In the genomic region with DNA sequence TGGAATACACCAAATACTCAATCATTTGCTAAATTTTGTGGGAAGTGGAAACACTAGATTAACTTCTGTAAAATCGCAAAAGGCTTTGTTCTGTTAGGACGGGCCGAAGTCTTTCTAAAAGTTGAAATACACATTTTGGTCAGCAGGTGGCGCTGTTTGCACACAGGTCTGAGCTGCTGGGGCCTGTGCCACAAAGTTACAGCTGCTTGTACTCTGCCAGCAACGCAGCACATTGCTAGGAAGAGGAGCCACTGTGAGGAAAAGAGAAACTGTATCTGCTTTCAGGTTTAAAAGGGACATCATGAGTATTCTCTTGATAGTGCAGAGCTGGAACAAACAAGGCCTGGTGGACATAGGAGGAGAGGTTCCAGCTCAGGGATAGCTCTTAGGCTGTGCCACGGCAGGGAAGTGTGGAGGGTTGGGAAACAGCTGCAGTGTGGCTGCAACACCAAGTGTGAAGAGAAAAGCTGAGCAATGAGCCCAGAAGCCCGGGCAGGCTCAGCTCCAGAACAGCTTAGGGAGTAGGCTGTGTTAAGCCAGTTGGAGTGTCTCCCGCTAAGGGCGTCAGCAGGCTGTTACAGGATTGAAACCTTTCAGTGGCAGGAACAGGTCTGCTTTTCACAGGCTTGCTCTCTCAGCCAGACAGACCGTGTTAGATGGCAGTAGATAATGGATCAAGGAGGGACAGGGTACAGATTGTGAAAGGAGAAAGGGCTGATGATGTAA, we compare ENCODE assay signal across 7 mouse cellular contexts. TPM values are rescaled to one million over a fixed set of nuclear protein-coding genes. Genes with fewer than 3 reads are reported as not detected.
DNase-seq lines count a peak whose midpoint lies in the region; ATAC-seq and TF ChIP-seq lines count a peak whose summit lies in the region.

No protein-coding gene starts in this region.

- peak overlapping the region; percentile 14; the same call in 1 of the 2 replicates for H3K9ac ChIP-seq in intestine, embryonic 14.5 days (ENCODE audit: low read length)

- peak; percentile 64 for ATAC-seq in intestine, embryonic 14.5 days (replicated peaks; ENCODE audit: low FRiP score, low TSS enrichment, low read depth)

- intact Hi-C loops in gastrocnemius, postnatal 36 days (cut with DNase I), result loop anchor here (1.0 to 10.0 kb wide), 4 partner anchors 23 to 183 kb away; no protein-coding TSS in a partner anchor
- intact Hi-C loops in left cerebral cortex, postnatal 14 days (cut with DNase I), result loop anchor here (1.0 to 2.0 kb wide), 2 partner anchors 23 to 58 kb away; no protein-coding TSS in a partner anchor

- no peaks in the 10 kb centered on the region for H3K9me3 ChIP-seq in intestine, embryonic 14.5 days (ENCODE audit: control insufficient read depth, low read length)
- H3K9me3 ChIP-seq in midbrain, embryonic 10.5 days (replicated peaks), result no peaks in the 10 kb centered on the region

- peaks cover 8% of the 10 kb centered on the region; the same call in 1 of the 2 replicates for H3K4me1 ChIP-seq in intestine, embryonic 14.5 days (replicated peaks; ENCODE audit: control insufficient read depth, insufficient read depth, low read length)
- H3K4me1 ChIP-seq in midbrain, embryonic 10.5 days, result peaks cover 12% of the 10 kb centered on the region
- peaks cover 3% of the 10 kb centered on the region; the same call in 1 of the 2 replicates for H3K4me1 ChIP-seq in small intestine, adult 2 months (ENCODE audit: control insufficient read depth, insufficient read depth, insufficient read length, low read length)

- no peak for TF ChIP-seq POLR2A in small intestine, adult 2 months (IDR thresholded peaks at IDR 0.05; ENCODE audit: low read depth, low read length)

- H3K27ac ChIP-seq in intestine, embryonic 14.5 days (ENCODE audit: low read depth), result peak overlapping the region; percentile 17; the same call in 1 of the 2 replicates
- H3K27ac ChIP-seq in midbrain, embryonic 10.5 days (replicated peaks), result no peak overlapping the region
- H3K27ac ChIP-seq in small intestine, adult 2 months (ENCODE audit: insufficient read depth, low read depth, low read length), result peak overlapping the region; percentile 13; the same call in 1 of the 2 replicates

- no peak overlapping the region for H3K4me3 ChIP-seq in intestine, embryonic 14.5 days (ENCODE audit: low read depth, low read length)
- H3K4me3 ChIP-seq in midbrain, embryonic 10.5 days, result no peak overlapping the region
- H3K4me3 ChIP-seq in small intestine, adult 2 months (ENCODE audit: low read depth, low read length), result no peak overlapping the region

- WGBS in intestine, embryonic 14.5 days, result 28% methylated on average over 10 of the region's 10 CpGs
- WGBS in midbrain, embryonic 10.5 days, result 42% methylated on average over 10 of the region's 10 CpGs
- whole genome bisulfite sequencing in small intestine, adult 2 months, result 28% methylated on average over 10 of the region's 10 CpGs

- no peaks in the 10 kb centered on the region for H3K27me3 ChIP-seq in intestine, embryonic 14.5 days (replicated peaks; ENCODE audit: control insufficient read depth, insufficient read depth, low read length)
- H3K27me3 ChIP-seq in midbrain, embryonic 10.5 days (ENCODE audit: low read depth, poor library complexity, severe bottlenecking), result 0 out of 2 replicates have a peak, but pooled peaks cover 11% of the 10 kb centered on the region
- no peaks in the 10 kb centered on the region for H3K27me3 ChIP-seq in small intestine, adult 2 months (ENCODE audit: control insufficient read depth, insufficient read depth, low read length)

- TF ChIP-seq CTCF in small intestine, adult 2 months (IDR thresholded peaks at IDR 0.05; ENCODE audit: extremely low read depth, insufficient read length, insufficient replicate concordance, low read depth, low read length), result peak; percentile 96

- peak; percentile 81 for DNase-seq in adrenal gland, adult 2 months
- peak; percentile 84 for DNase-seq in embryo, embryonic 11.5 days (ENCODE audit: low read depth, low spot score)
- DNase-seq in gastrocnemius, postnatal 36 days, result peak; percentile 72 to 77
- DNase-seq in intestine, embryonic 14.5 days (ENCODE audit: low spot score), result peak; percentile 92
- peak; percentile 93 to 94 for DNase-seq in left cerebral cortex, postnatal 14 days (ENCODE audit: low spot score in 2 of 2)
- DNase-seq in midbrain, embryonic 10.5 days (ENCODE audit: low spot score), result peak; percentile 78

- H3K36me3 ChIP-seq in intestine, embryonic 14.5 days (ENCODE audit: control insufficient read depth, insufficient read depth, low read length), result peaks cover 9% of the 10 kb centered on the region
- H3K36me3 ChIP-seq in midbrain, embryonic 10.5 days, result peaks cover 25% of the 10 kb centered on the region
- peaks cover 6% of the 10 kb centered on the region; the same call in 1 of the 2 replicates for H3K36me3 ChIP-seq in small intestine, adult 2 months (ENCODE audit: control insufficient read depth, insufficient read depth, low read length)

- no peak overlapping the region for H3K4me2 ChIP-seq in intestine, embryonic 14.5 days (ENCODE audit: low read length)

RNA-seq across cellular contexts. Expression of gene Timm10, which starts 5.0 kb away (rescaled TPM):
- total RNA-seq in adrenal gland, adult 2 months (2021), result 10 to 100 TPM; 38.5 to 59.6 TPM
- polyA plus RNA-seq in adrenal gland, adult 2 months (2012; rRNA removed), result 17.0 and 19.2 TPM in 2 replicates
- 10 to 100 TPM; 39.6 to 55.9 TPM for total RNA-seq in gastrocnemius, postnatal 36 days (2021)
- polyA plus RNA-seq in intestine, embryonic 14.5 days (2014; fragmentation: Nextera tagmentation; extraction: Ambion mirVana), result 73.7 and 75.5 TPM in 2 replicates
- total RNA-seq in left cerebral cortex, postnatal 14 days (2021), result 10 to 100 TPM; 59.7 to 63.5 TPM
- 56.4 and 64.0 TPM in 2 replicates for polyA plus RNA-seq in midbrain, embryonic 10.5 days (2016; fragmentation: Nextera tagmentation; extraction: Ambion mirVana)
- 28.6 and 32.0 TPM in 2 replicates for polyA plus RNA-seq in small intestine, adult 2 months (2012; rRNA removed)

RNA-seq across cellular contexts. Expression of gene Slc43a1, which starts 6.8 kb away (rescaled TPM):
- total RNA-seq in adrenal gland, adult 2 months (2021), result 10 to 100 TPM in 1 of 2 experiments, 1 to 10 TPM in 1; 4.4 to 12.7 TPM
- 10.1 and 14.3 TPM in 2 replicates for polyA plus RNA-seq in adrenal gland, adult 2 months (2012; rRNA removed)
- total RNA-seq in gastrocnemius, postnatal 36 days (2021), result 10 to 100 TPM in 1 of 2 experiments, 1 to 10 TPM in 1; 7.6 to 19.2 TPM
- polyA plus RNA-seq in intestine, embryonic 14.5 days (2014; fragmentation: Nextera tagmentation; extraction: Ambion mirVana), result 18.3 and 18.7 TPM in 2 replicates
- total RNA-seq in left cerebral cortex, postnatal 14 days (2021), result under 1 TPM; 0.15 to 0.24 TPM
- 22.4 and 26.1 TPM in 2 replicates for polyA plus RNA-seq in midbrain, embryonic 10.5 days (2016; fragmentation: Nextera tagmentation; extraction: Ambion mirVana)
- 1.8 and 4.4 TPM in 2 replicates for polyA plus RNA-seq in small intestine, adult 2 months (2012; rRNA removed)

RNA-seq across cellular contexts. Expression of gene Smtnl1, which starts 9.4 kb away (rescaled TPM):
- total RNA-seq in adrenal gland, adult 2 months (2021), result not detected
- polyA plus RNA-seq in adrenal gland, adult 2 months (2012; rRNA removed), result not detected in 2 replicates
- 10 to 100 TPM; 58.7 to 84.0 TPM for total RNA-seq in gastrocnemius, postnatal 36 days (2021)
- polyA plus RNA-seq in intestine, embryonic 14.5 days (2014; fragmentation: Nextera tagmentation; extraction: Ambion mirVana), result 0.27 TPM in 1 of 2 replicates, not detected in the other
- total RNA-seq in left cerebral cortex, postnatal 14 days (2021), result not detected
- polyA plus RNA-seq in midbrain, embryonic 10.5 days (2016; fragmentation: Nextera tagmentation; extraction: Ambion mirVana), result 0.20 TPM in 1 of 2 replicates, not detected in the other
- polyA plus RNA-seq in small intestine, adult 2 months (2012; rRNA removed), result 0.06 TPM in 1 of 2 replicates, not detected in the other

RNA-seq across cellular contexts. Expression of gene Ube2l6, which starts 33.2 kb away (rescaled TPM):
- 10 to 100 TPM; 15.7 to 18.8 TPM for total RNA-seq in adrenal gland, adult 2 months (2021)
- 13.8 and 15.1 TPM in 2 replicates for polyA plus RNA-seq in adrenal gland, adult 2 months (2012; rRNA removed)
- 1 to 10 TPM; 2.6 to 3.5 TPM for total RNA-seq in gastrocnemius, postnatal 36 days (2021)
- 33.2 and 33.3 TPM in 2 replicates for polyA plus RNA-seq in intestine, embryonic 14.5 days (2014; fragmentation: Nextera tagmentation; extraction: Ambion mirVana)
- 1 to 10 TPM; 5.1 to 6.0 TPM for total RNA-seq in left cerebral cortex, postnatal 14 days (2021)
- polyA plus RNA-seq in midbrain, embryonic 10.5 days (2016; fragmentation: Nextera tagmentation; extraction: Ambion mirVana), result 33.0 and 34.5 TPM in 2 replicates
- 28.6 and 85.7 TPM in 2 replicates for polyA plus RNA-seq in small intestine, adult 2 months (2012; rRNA removed)

RNA-seq across cellular contexts. Expression of gene Rtn4rl2, which starts 54.7 kb away (rescaled TPM):
- 1 to 10 TPM; 1.1 to 1.5 TPM for total RNA-seq in adrenal gland, adult 2 months (2021)
- polyA plus RNA-seq in adrenal gland, adult 2 months (2012; rRNA removed), result 11.5 and 17.5 TPM in 2 replicates
- total RNA-seq in gastrocnemius, postnatal 36 days (2021), result under 1 TPM; 0.20 to 0.26 TPM
- 0.99 and 1.9 TPM in 2 replicates for polyA plus RNA-seq in intestine, embryonic 14.5 days (2014; fragmentation: Nextera tagmentation; extraction: Ambion mirVana)
- total RNA-seq in left cerebral cortex, postnatal 14 days (2021), result 10 to 100 TPM; 92.2 to 95.0 TPM
- 1.4 and 1.8 TPM in 2 replicates for polyA plus RNA-seq in midbrain, embryonic 10.5 days (2016; fragmentation: Nextera tagmentation; extraction: Ambion mirVana)
- 4.8 and 11.8 TPM in 2 replicates for polyA plus RNA-seq in small intestine, adult 2 months (2012; rRNA removed)
